Mouse (Mus musculus) embryo, embryonic 11.5 days (tissue): ENCODE measurements around the gene Trib2.

ENCODE experiments used
- DNase-seq: peaks from one replicate; pipeline ENCODE4 v3.0.0-alpha.2; 2012; ENCODE audit warnings: low read depth, low spot score

Trib2 gene

DNA sequence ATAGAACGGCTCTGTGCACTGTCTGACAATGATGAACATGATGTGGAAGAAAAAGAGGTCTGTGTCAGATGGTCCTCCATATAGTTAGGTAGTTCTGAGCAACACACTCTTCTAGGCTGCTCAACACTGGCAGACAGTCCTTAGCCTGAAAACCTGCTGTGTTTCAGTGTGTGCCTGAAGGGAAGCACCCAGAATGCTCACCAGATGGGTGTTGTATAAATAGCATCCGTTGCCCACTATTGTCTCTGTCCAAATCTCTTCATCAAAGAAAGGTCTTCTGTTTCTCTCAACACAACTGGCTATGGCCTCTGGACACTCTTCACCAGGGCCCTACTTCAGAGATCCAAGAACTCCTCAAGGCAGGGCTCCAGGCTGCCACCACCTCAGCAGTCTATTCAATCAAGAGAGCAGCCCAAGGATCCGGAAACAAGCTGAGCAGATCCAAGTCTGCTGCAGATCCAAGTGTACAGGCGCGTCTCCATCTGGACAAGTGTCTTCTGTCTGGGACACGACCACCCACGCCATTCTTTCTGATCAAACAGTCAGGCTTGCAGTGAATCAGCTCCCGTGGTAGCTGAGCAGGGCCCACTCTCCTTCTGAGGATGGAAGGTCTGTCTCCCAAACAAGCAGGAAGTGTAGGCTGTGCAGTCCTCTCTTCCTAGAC is 55.1 kb downstream of the Trib2 start:
- DNase-seq, result no peak

DNA sequence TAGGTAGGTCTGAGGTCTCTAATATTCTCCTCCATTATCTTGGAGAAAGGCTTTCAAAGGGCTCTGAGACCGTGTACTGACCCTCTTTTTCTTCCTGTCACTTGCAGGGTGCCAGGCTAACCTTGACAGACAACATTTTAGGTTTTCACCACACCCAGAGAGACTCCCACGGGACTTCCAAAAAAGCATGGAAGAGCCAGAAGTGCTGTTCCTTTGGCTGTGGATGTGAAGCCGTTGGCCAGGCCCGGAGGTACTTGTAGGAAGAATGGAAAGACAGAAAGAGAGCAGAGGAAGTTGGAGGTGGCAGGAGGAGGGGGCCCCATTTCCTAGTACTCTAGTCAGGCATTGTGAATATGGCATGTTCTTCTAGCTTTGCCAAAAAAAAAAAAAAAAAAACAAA is 56.0 kb downstream of the Trib2 start:
- DNase-seq, result no peak

DNA sequence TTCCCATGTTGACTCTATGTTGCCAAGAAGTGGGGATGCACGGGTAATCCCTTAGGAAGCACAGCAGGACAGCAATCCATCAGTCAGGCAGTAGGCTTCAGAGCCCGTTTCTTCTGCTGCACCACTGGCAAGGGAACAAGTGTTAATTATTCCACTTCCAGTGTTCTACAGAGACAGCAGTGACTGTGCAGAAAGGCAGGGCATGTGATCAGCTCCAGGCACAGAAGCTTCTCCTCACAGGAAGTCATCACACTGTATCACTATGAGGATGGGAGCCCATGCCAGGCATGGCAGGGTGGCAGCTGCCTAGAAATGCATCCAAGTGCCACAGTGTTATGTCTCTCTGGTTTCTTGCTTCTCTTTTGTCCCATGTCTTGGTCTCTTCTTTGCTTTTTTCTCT is 57.9 kb downstream of the Trib2 start:
- no peak for DNase-seq

- no peak for DNase-seq
These were observed 59.4 kb downstream of the Trib2 start for GRCm38 (mm10) chr12:15757351-15757750.

- DNase-seq, result no peak
These were observed 61.6 kb downstream of the Trib2 start for GRCm38 (mm10) chr12:15755030-15755690.

DNA sequence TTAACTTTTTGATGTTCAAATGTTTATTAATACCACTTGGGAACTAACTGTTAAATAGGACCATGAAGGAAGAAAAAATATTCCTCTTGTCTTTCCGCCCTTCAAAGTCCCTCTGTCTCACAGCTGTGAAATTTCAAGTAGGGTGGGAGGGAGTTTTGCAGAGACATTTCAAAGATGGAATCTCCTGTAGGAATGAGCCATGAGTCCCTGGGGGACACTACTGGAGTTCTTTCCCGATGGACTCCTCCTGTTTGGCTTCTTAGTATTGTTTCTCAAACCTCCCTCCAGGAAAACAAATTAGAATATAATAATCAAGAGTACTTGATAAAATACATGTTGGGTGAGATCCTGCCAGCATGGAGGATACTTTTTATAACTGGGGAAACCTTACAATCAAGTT is 62.1 kb downstream of the Trib2 start:
- no peak for DNase-seq

DNA sequence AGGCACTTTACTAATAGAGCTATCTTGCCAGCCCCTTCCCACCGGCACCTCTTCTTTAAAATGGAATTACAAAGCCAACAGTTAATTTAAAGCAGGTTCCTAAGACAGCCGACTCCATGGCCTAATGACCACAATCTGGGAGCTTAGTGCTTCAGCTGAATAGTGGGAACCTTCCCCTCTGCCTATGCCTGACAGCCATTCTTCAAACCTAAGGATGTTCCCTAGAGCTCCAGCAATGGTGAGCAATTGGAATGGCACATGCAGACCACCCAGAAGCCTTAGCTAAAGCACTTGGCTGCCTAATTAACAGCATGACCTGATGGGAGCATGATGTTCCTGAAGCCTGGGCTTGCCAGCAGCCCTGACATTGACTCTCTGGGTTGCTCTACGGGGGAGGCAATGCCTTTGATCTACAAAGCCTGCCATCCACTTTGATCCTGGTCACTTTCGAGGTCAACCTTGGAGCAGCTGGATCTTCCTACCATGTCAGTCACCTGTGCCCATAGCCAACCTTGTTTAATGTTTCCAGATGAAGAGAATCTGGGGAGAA is 67.0 kb downstream of the Trib2 start:
- no peak for DNase-seq

DNA sequence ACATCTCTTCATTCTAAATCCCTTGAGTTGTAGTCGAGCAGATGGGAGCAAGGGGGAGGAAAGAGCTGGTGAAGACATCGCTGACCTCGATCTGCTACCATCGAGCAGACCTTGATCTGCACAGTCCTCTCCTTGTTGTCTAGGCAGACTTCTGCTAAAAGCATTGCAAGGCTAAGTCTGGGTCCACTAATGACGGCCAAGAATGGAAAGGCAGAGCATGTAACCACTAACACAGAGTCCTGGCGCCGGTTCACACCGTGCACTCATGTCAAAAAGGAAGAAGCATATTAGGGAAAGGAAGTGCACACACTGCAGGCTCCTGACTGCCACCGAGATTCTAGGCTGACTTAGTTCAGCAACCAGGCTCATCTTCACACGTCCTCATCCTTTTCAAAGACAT is 71.0 kb downstream of the Trib2 start:
- no peak for DNase-seq
